Mouse (Mus musculus) ES-E14 (cell line): ENCODE measurements at regions not wholly inside any gene's neighbourhood (a gene's known extent, or its start where the extent isn't known, plus 50 kb on each side); places are given as distances from the start of the nearest gene placed in this dataset.

Experiments used
- DNase-seq: peaks from one replicate; pipeline ENCODE4 v3.0.0-alpha.2; 2013; ENCODE audit warnings: low read depth, low spot score
- H3K27ac ChIP-seq: 2 replicates; pipeline ENCODE4 v1.5.1; 2012; ENCODE audit warnings: low read depth, mild to moderate bottlenecking, low read length, moderate library complexity, mixed read lengths; ENCODE audit not compliant: poor library complexity, insufficient read depth, severe bottlenecking
- H3K36me3 ChIP-seq: 2 replicates; pipeline ENCODE4 v1.6.1; 2012; ENCODE audit warnings: mild to moderate bottlenecking, low read length, moderate library complexity, mixed read lengths; ENCODE audit not compliant: control insufficient read depth, poor library complexity, insufficient read depth, severe bottlenecking
- H3K4me1 ChIP-seq, 2 experiments: fragments of 150-350 bp in 1 of 2; sonication (generic) in 1 of 2; 2 replicates each; pipeline ENCODE4 v1.6.1; 2012; ENCODE audit warnings: low read length in 2 of 2, mild to moderate bottlenecking in 1 of 2, mixed read lengths in 1 of 2; ENCODE audit not compliant: control insufficient read depth in 2 of 2, insufficient read depth in 2 of 2, poor library complexity in 1 of 2
- H3K4me3 ChIP-seq, 2 experiments: fragments of 150-350 bp in 1 of 2; sonication (generic) in 1 of 2; 2 replicates each; pipeline ENCODE4 v1.5.1; 2012; ENCODE audit warnings: low read length in 2 of 2, low read depth in 1 of 2, mild to moderate bottlenecking in 1 of 2, mixed read lengths in 1 of 2; ENCODE audit not compliant: insufficient read depth in 1 of 2, poor library complexity in 1 of 2, severe bottlenecking in 1 of 2
- H3K9ac ChIP-seq: 2 replicates; pipeline ENCODE4 v1.6.1; 2012; ENCODE audit warnings: low read depth, mild to moderate bottlenecking, low read length, mixed read lengths; ENCODE audit not compliant: poor library complexity, insufficient read depth, severe bottlenecking
- H3K9me3 ChIP-seq: fragments of 150-350 bp; sonication (generic); 2 replicates; pipeline ENCODE4 v1.6.1; 2012; ENCODE audit warnings: low read depth, mild to moderate bottlenecking, low read length; ENCODE audit not compliant: control insufficient read depth, insufficient read depth
- CHD2 ChIP-seq: IDR thresholded peaks from 2 replicates; pipeline ENCODE4 v1.6.1; 2014; ENCODE audit warnings: mild to moderate bottlenecking, low read depth, low read length, inconsistent platforms
- HCFC1 ChIP-seq: IDR thresholded peaks from 2 replicates; pipeline ENCODE4 v1.6.1; 2012; ENCODE audit warnings: low read length, inconsistent platforms, borderline replicate concordance; ENCODE audit not compliant: insufficient read depth
- MAFK ChIP-seq: IDR thresholded peaks from 2 replicates; pipeline ENCODE4 v1.6.1; 2014; ENCODE audit warnings: mild to moderate bottlenecking, low read depth, low read length, inconsistent platforms; ENCODE audit not compliant: insufficient read depth
- ZC3H11A ChIP-seq: IDR thresholded peaks from 2 replicates; pipeline ENCODE4 v1.6.1; 2012; ENCODE audit warnings: low read depth, mild to moderate bottlenecking, inconsistent platforms, low read length, borderline replicate concordance
- ZNF384 ChIP-seq: IDR thresholded peaks from 2 replicates; pipeline ENCODE4 v1.6.1; 2012; ENCODE audit warnings: low read depth, low read length, inconsistent platforms
- in situ Hi-C, 2 experiments: fragments of 600-800 bp; cut with MboI; formaldehyde crosslinking; loops; one replicate each; pipeline ENCODE4 v1.15.1; 2025; ENCODE audit warnings: low sequenced_read_pairs in 2 of 2, inconsistent platforms in 1 of 2; ENCODE audit not compliant: unreplicated experiment in 2 of 2

DNA sequence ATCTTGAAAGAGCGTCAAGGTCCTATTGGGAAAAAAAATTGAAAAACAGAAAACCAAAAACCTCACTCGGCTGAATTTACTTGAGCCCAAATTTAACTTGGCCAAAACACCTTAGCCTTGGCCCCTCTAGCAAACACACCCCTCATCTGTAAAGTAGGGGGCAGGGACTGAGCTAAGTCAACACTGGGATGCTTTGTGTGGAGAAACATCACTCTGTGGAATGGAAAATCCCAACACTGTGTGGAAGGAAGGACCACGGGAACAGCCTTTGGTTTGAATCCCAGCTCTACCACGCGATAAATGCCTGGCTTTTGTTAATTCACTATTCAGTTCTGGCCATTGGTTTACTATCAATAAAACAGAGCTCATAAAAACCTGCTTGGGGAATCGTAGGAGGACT is 335.8 kb downstream of the Nuak1 start:
- no peaks in the 10 kb centered on the region for H3K36me3 ChIP-seq
- H3K9ac ChIP-seq: no peak overlapping the region
- in situ Hi-C loops: no loop called here
- no peak for TF ChIP-seq MAFK
- TF ChIP-seq CHD2: no peak
- TF ChIP-seq ZC3H11A: no peak
- no peak for TF ChIP-seq ZNF384
- no peak for TF ChIP-seq HCFC1
- H3K4me3 ChIP-seq: no peak overlapping the region
- H3K27ac ChIP-seq: no peak overlapping the region
- no peaks in the 10 kb centered on the region for H3K9me3 ChIP-seq
- no peak for DNase-seq
- H3K4me1 ChIP-seq: no peaks in the 10 kb centered on the region

DNA sequence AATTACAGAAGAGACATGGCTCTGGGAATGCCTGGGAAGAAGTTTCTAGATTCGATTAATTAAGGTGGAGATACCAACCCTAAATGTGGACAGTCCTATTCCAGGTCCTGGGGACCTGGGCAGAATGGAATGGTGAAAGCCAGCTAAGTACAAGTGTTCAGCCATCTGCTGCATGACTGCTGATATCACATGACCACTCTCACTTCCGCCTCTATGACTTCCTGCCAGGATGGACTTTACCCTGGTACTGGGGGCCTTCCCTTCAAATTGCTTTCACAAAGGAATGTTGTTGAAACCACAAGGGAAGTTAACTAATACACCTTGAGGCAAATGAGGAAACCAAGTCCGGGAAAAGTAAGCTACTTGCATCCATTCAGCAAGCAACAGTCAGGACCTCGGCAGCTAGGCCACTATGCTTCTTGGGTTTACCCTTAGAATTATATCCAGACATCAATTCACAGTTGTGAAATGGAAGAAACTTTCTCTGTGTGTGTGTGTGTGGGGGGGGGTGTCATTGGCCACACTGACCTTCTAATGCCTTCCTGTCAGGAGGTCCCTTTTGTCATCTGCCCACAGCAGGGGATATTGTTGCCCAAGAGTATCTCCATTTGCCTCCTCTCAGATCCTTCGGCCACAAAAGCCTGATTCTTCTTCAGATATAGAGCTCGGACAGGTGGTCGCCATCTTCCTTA is 330.6 kb downstream of the Nuak1 start:
- Histone ChIP-seq H3K36me3 (no peaks in the 10 kb centered on the region), H3K4me1 (peaks cover 0 to 2% of the 10 kb centered on the region in 2 experiments; a peak in 1 of 4 replicates), H3K9me3 (no peaks in the 10 kb centered on the region), H3K4me3 (no peak overlapping the region), H3K27ac (no peak overlapping the region), H3K9ac (no peak overlapping the region)
- TF ChIP-seq ZC3H11A (no peak), CHD2 (no peak), ZNF384 (no peak), MAFK (no peak), HCFC1 (no peak)
- in situ Hi-C loops: no loop called here
- DNase-seq: no peak

DNA sequence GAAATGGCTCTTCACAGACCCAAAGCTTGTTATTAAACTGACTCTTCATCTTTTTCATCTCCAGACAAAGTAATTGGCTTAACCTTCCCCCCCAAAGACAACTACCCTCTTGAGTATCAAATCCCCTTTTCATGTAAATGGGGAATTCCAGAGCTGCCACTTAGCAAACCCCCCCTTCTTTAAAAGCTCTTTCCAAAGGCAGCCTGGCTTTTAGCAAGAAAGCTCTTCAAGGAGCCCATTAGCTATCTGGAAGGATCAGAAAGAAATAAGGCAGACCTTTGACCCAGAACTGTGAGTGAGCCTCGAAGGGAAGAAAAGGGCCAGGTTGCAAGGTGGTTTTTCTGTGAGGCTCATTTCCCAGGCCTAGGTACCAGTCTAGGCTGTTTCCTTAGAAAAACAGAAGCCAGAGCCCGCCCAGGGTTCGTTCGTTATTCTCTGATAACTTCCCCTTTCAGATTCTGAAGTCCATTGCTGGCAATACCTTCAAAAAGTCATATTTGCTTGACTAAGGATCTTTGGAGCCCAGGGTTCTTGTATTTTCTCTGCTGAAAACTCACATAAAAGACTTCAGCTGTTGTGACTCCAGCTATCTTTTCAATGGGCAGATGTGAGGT is 329.9 kb downstream of the Nuak1 start:
- no peak for DNase-seq
- in situ Hi-C loops: no loop called here

DNA sequence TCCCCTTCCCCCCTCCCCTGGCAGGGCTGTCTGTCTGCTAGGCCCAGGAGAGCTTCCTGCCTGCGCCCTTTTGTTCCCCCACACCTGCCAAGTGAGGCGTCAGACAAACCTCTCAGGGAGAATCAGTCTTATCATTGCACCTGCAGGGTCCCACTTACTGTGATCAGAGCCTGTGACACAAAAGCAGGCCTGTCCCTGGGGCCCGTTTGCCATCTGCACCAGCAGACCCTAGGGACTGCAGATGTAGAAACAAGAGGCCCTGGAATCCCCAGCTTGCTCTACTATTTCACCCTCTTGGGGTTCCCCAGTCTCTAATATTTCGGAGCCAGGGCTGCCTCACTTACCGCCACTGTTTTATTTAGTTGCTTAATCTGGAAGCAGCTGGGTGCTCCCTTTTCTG is 328.9 kb downstream of the Nuak1 start:
- peaks cover 0 to 2% of the 10 kb centered on the region in 2 experiments; a peak in 1 of 4 replicates for H3K4me1 ChIP-seq
- TF ChIP-seq ZNF384 (no peak), CHD2 (no peak), ZC3H11A (no peak), MAFK (no peak), HCFC1 (no peak)
- in situ Hi-C loops: no loop called here
- H3K27ac ChIP-seq: no peak overlapping the region
- no peak for DNase-seq
- H3K4me3 ChIP-seq: no peak overlapping the region
- no peak overlapping the region for H3K9ac ChIP-seq
- H3K9me3 ChIP-seq: no peaks in the 10 kb centered on the region
- no peaks in the 10 kb centered on the region for H3K36me3 ChIP-seq

More for the DNA sequence above, 329.9 kb downstream of the Nuak1 start:
- Histone ChIP-seq H3K27ac (no peak overlapping the region), H3K4me1 (peaks cover 0 to 2% of the 10 kb centered on the region in 2 experiments; a peak in 1 of 4 replicates), H3K36me3 (no peaks in the 10 kb centered on the region), H3K9me3 (no peaks in the 10 kb centered on the region), H3K4me3 (no peak overlapping the region), H3K9ac (no peak overlapping the region)
- TF ChIP-seq ZNF384: no peak
- TF ChIP-seq HCFC1: no peak
- TF ChIP-seq MAFK: no peak
- TF ChIP-seq CHD2: no peak
- no peak for TF ChIP-seq ZC3H11A

DNA sequence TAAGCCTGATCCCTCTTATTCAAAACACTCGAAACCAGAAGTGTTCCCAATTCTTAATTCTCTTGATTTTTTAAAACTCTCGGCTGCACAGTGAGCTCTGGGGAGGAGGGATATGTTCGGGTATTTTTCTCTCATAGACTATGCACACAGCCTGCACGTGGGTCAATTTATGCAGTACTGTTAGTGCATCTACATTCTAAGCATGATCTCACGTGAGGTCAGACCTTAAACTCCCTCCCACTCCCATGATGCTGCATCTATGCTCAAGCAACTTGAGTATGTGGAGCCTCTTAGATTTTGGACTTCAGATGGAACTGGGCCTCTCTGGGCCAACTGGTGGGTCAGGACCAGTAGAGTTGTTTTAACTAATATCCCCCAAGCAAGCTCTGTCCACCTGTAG is 328.5 kb downstream of the Nuak1 start:
- H3K27ac ChIP-seq: no peak overlapping the region
- peaks cover 0 to 2% of the 10 kb centered on the region in 2 experiments; a peak in 1 of 4 replicates for H3K4me1 ChIP-seq
- no peaks in the 10 kb centered on the region for H3K9me3 ChIP-seq
- DNase-seq: no peak
- no peak overlapping the region for H3K4me3 ChIP-seq
- in situ Hi-C loops: no loop called here
- no peaks in the 10 kb centered on the region for H3K36me3 ChIP-seq
- H3K9ac ChIP-seq: no peak overlapping the region
- TF ChIP-seq CHD2: no peak
- no peak for TF ChIP-seq HCFC1
- no peak for TF ChIP-seq MAFK
- TF ChIP-seq ZC3H11A: no peak
- no peak for TF ChIP-seq ZNF384
